Mouse (Mus musculus): ENCODE measurements around the gene Zfp512. TPM values are rescaled to one million over a fixed set of nuclear protein-coding genes. Genes with fewer than 3 reads are reported as not detected.

The Zfp512 gene
- polyA plus RNA-seq, 1 experiment from 2014 or later: 55.5 TPM

GRCm38 (mm10) chr5:31485440-31485839, 33.2 kb downstream of the Zfp512 start, which contains the start of gene 4930548H24Rik:
4930548H24Rik (plus strand) TSS chr5:31485740.
- ATAC-seq (ENCODE audit: insufficient number of reproducible peaks, insufficient read depth, low FRiP score, low read depth): no peak

GRCm38 (mm10) chr5:31487889-31488288, 35.7 kb downstream of the Zfp512 start:
- Histone ChIP-seq H3K4me1 (ENCODE audit: control insufficient read depth, insufficient read depth, low read length) (no peaks in the 10 kb centered on the region), H3K9ac (replicated peaks; ENCODE audit: low read depth, low read length) (no peak overlapping the region), H3K4me2 (replicated peaks; ENCODE audit: low read depth, low read length) (no peak overlapping the region), H3K4me3 (ENCODE audit: low read depth, low read length) (no peak overlapping the region), H3K36me3 (ENCODE audit: control insufficient read depth, insufficient read depth, low read length) (no peaks in the 10 kb centered on the region), H3K9me3 (ENCODE audit: control insufficient read depth, low read depth, low read length) (no peaks in the 10 kb centered on the region), H3K27me3 (ENCODE audit: control insufficient read depth, insufficient read depth, low read length) (no peaks in the 10 kb centered on the region), H3K27ac (ENCODE audit: low read length) (no peak overlapping the region)
- WGBS: 93% methylated on average over 3 of the region's 3 CpGs
- no peak for ATAC-seq (ENCODE audit: insufficient number of reproducible peaks, insufficient read depth, low FRiP score, low read depth)

More at GRCm38 (mm10) chr5:31485440-31485839, 33.2 kb downstream of the Zfp512 start, which contains the start of gene 4930548H24Rik:
- Histone ChIP-seq H3K9ac (replicated peaks; ENCODE audit: low read depth, low read length) (no peak within 1 kb of the TSS), H3K9me3 (ENCODE audit: control insufficient read depth, low read depth, low read length) (no peaks in the 10 kb centered on the region), H3K27ac (ENCODE audit: low read length) (no peak within 1 kb of the TSS), H3K4me3 (ENCODE audit: low read depth, low read length) (no peak within 1 kb of the TSS), H3K4me1 (ENCODE audit: control insufficient read depth, insufficient read depth, low read length) (no peaks in the 10 kb centered on the region), H3K36me3 (ENCODE audit: control insufficient read depth, insufficient read depth, low read length) (peaks cover 12% of the 10 kb centered on the region; the same call in 1 of the 2 replicates), H3K4me2 (replicated peaks; ENCODE audit: low read depth, low read length) (no peak within 1 kb of the TSS), H3K27me3 (ENCODE audit: control insufficient read depth, insufficient read depth, low read length) (no peaks in the 10 kb centered on the region)
- WGBS: 88% methylated on average over 3 of the region's 3 CpGs

- H3K27me3 ChIP-seq (ENCODE audit: control insufficient read depth, insufficient read depth, low read length): no peaks in the 10 kb centered on the region
- no peak overlapping the region for H3K27ac ChIP-seq (ENCODE audit: low read length)
- no peak overlapping the region for H3K4me3 ChIP-seq (ENCODE audit: low read depth, low read length)
- no peaks in the 10 kb centered on the region for H3K4me1 ChIP-seq (ENCODE audit: control insufficient read depth, insufficient read depth, low read length)
- no peak overlapping the region for H3K9ac ChIP-seq (replicated peaks; ENCODE audit: low read depth, low read length)
- WGBS: 64% methylated on average over 7 of the region's 7 CpGs
- no peak for ATAC-seq (ENCODE audit: insufficient number of reproducible peaks, insufficient read depth, low FRiP score, low read depth)
- H3K9me3 ChIP-seq (ENCODE audit: control insufficient read depth, low read depth, low read length): no peaks in the 10 kb centered on the region
- H3K4me2 ChIP-seq (replicated peaks; ENCODE audit: low read depth, low read length): no peak overlapping the region
- no peaks in the 10 kb centered on the region for H3K36me3 ChIP-seq (ENCODE audit: control insufficient read depth, insufficient read depth, low read length)
These were observed 37.0 kb downstream of the Zfp512 start for GRCm38 (mm10) chr5:31489116-31489769.

- Histone ChIP-seq H3K4me2 (replicated peaks; ENCODE audit: low read depth, low read length) (no peak overlapping the region), H3K27me3 (ENCODE audit: control insufficient read depth, insufficient read depth, low read length) (no peaks in the 10 kb centered on the region), H3K36me3 (ENCODE audit: control insufficient read depth, insufficient read depth, low read length) (peaks cover 8% of the 10 kb centered on the region; the same call in 1 of the 2 replicates), H3K27ac (ENCODE audit: low read length) (no peak overlapping the region), H3K4me3 (ENCODE audit: low read depth, low read length) (no peak overlapping the region), H3K9me3 (ENCODE audit: control insufficient read depth, low read depth, low read length) (no peaks in the 10 kb centered on the region), H3K4me1 (ENCODE audit: control insufficient read depth, insufficient read depth, low read length) (peaks cover 4% of the 10 kb centered on the region; the same call in 1 of the 2 replicates), H3K9ac (replicated peaks; ENCODE audit: low read depth, low read length) (no peak overlapping the region)
- 75% methylated on average over 1 of the region's 1 CpGs for WGBS
- ATAC-seq (ENCODE audit: insufficient number of reproducible peaks, insufficient read depth, low FRiP score, low read depth): no peak
These were observed 39.8 kb downstream of the Zfp512 start for GRCm38 (mm10) chr5:31492031-31492430.

- H3K4me1 ChIP-seq (ENCODE audit: control insufficient read depth, insufficient read depth, low read length): peaks cover 4% of the 10 kb centered on the region; the same call in 1 of the 2 replicates
- WGBS: under 1% methylated on average over 49 of the region's 49 CpGs
- H3K27me3 ChIP-seq (ENCODE audit: control insufficient read depth, insufficient read depth, low read length): no peaks in the 10 kb centered on the region
- H3K36me3 ChIP-seq (ENCODE audit: control insufficient read depth, insufficient read depth, low read length): peaks cover 17% of the 10 kb centered on the region
- peak; percentile 99 for ATAC-seq (ENCODE audit: insufficient number of reproducible peaks, insufficient read depth, low FRiP score, low read depth)
- H3K9me3 ChIP-seq (ENCODE audit: control insufficient read depth, low read depth, low read length): no peaks in the 10 kb centered on the region
- H3K9ac ChIP-seq (replicated peaks; ENCODE audit: low read depth, low read length): peak within 1 kb of the TSS; percentile 49
- no peak within 1 kb of the TSS for H3K27ac ChIP-seq (ENCODE audit: low read length)
- peak within 1 kb of the TSS; percentile 81 for H3K4me3 ChIP-seq (ENCODE audit: low read depth, low read length)
- H3K4me2 ChIP-seq (replicated peaks; ENCODE audit: low read depth, low read length): peak within 1 kb of the TSS; percentile 78
These were observed 42.5 kb downstream of the Zfp512 start, which contains the start of gene Gpn1 for GRCm38 (mm10) chr5:31494513-31495297. Gpn1 (plus strand) TSS chr5:31494741.

GRCm38 (mm10) chr5:31504843-31505242, 52.6 kb downstream of the Zfp512 start:
- 69% methylated on average over 10 of the region's 10 CpGs for WGBS
- peaks cover 78% of the 10 kb centered on the region for H3K36me3 ChIP-seq (ENCODE audit: control insufficient read depth, insufficient read depth, low read length)

GRCm38 (mm10) chr5:31512481-31512880, 60.2 kb downstream of the Zfp512 start:
- no peak overlapping the region for H3K4me2 ChIP-seq (replicated peaks; ENCODE audit: low read depth, low read length)
- 91% methylated on average over 1 of the region's 1 CpGs for WGBS
- no peak overlapping the region for H3K4me3 ChIP-seq (ENCODE audit: low read depth, low read length)
- peaks cover 53% of the 10 kb centered on the region for H3K36me3 ChIP-seq (ENCODE audit: control insufficient read depth, insufficient read depth, low read length)
- H3K27me3 ChIP-seq (ENCODE audit: control insufficient read depth, insufficient read depth, low read length): no peaks in the 10 kb centered on the region
- H3K9me3 ChIP-seq (ENCODE audit: control insufficient read depth, low read depth, low read length): no peaks in the 10 kb centered on the region
- no peaks in the 10 kb centered on the region for H3K4me1 ChIP-seq (ENCODE audit: control insufficient read depth, insufficient read depth, low read length)
- H3K27ac ChIP-seq (ENCODE audit: low read length): no peak overlapping the region
- no peak overlapping the region for H3K9ac ChIP-seq (replicated peaks; ENCODE audit: low read depth, low read length)
- ATAC-seq (ENCODE audit: insufficient number of reproducible peaks, insufficient read depth, low FRiP score, low read depth): no peak

More at GRCm38 (mm10) chr5:31504843-31505242, 52.6 kb downstream of the Zfp512 start:
- Histone ChIP-seq H3K4me1 (ENCODE audit: control insufficient read depth, insufficient read depth, low read length) (no peaks in the 10 kb centered on the region), H3K27ac (ENCODE audit: low read length) (no peak overlapping the region), H3K27me3 (ENCODE audit: control insufficient read depth, insufficient read depth, low read length) (no peaks in the 10 kb centered on the region), H3K9ac (replicated peaks; ENCODE audit: low read depth, low read length) (no peak overlapping the region), H3K4me2 (replicated peaks; ENCODE audit: low read depth, low read length) (no peak overlapping the region), H3K4me3 (ENCODE audit: low read depth, low read length) (no peak overlapping the region), H3K9me3 (ENCODE audit: control insufficient read depth, low read depth, low read length) (no peaks in the 10 kb centered on the region)
- no peak for ATAC-seq (ENCODE audit: insufficient number of reproducible peaks, insufficient read depth, low FRiP score, low read depth)

- Histone ChIP-seq H3K9me3 (ENCODE audit: control insufficient read depth, low read depth, low read length) (no peaks in the 10 kb centered on the region), H3K4me2 (replicated peaks; ENCODE audit: low read depth, low read length) (no peak overlapping the region), H3K4me3 (ENCODE audit: low read depth, low read length) (no peak overlapping the region), H3K36me3 (ENCODE audit: control insufficient read depth, insufficient read depth, low read length) (peaks cover 43% of the 10 kb centered on the region), H3K27me3 (ENCODE audit: control insufficient read depth, insufficient read depth, low read length) (no peaks in the 10 kb centered on the region), H3K9ac (replicated peaks; ENCODE audit: low read depth, low read length) (no peak overlapping the region), H3K27ac (ENCODE audit: low read length) (no peak overlapping the region), H3K4me1 (ENCODE audit: control insufficient read depth, insufficient read depth, low read length) (peaks cover 2% of the 10 kb centered on the region; the same call in 1 of the 2 replicates)
- no peak for ATAC-seq (ENCODE audit: insufficient number of reproducible peaks, insufficient read depth, low FRiP score, low read depth)
- WGBS: 93% methylated on average over 6 of the region's 6 CpGs
These were observed 68.3 kb downstream of the Zfp512 start for GRCm38 (mm10) chr5:31520556-31520955.
